Mouse (Mus musculus): ENCODE measurements around the gene Tbc1d19.

The Tbc1d19 gene

DNA sequence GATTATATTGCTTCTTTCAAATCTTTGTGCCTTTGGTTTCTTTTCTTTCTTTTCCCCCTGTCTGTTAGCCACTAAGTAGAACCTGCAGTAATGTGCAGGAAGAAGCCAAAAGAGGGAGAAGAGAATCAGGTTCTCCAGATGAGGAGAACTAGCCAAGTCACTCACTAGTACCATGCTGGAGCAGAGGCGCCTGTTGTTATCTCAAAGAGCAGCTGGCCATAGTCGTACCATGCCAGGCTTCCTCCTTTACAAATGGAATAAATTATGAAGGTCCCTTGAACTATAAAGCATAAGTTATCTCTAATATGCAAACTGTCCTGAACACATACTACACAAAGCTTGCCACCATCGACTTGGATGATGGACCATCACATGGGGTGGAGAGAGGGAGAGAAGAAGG, 99.8 kb downstream of the Tbc1d19 start:
- no peak for DNase-seq (ENCODE audit: low spot score in 2 of 2)

DNA sequence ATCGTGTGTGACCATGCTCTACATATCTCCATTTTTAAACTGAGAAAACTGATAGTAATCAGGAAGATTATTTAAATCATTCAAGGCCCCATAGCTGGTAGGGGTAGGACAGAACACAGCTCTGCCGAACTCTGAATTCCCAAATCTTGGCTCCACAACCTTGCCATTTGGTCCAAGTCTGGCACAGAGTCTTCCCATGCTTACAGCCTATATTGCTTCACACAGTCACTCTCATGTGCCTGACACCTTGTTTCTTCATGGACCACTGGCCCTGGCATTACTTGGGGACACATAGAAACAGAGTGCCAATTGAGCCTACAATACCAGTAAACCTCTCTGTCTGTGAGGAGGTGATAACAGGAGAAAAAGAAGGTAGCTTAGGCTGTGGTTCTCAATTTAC, 111.0 kb downstream of the Tbc1d19 start:
- DNase-seq (ENCODE audit: low spot score in 2 of 2): no peak

DNA sequence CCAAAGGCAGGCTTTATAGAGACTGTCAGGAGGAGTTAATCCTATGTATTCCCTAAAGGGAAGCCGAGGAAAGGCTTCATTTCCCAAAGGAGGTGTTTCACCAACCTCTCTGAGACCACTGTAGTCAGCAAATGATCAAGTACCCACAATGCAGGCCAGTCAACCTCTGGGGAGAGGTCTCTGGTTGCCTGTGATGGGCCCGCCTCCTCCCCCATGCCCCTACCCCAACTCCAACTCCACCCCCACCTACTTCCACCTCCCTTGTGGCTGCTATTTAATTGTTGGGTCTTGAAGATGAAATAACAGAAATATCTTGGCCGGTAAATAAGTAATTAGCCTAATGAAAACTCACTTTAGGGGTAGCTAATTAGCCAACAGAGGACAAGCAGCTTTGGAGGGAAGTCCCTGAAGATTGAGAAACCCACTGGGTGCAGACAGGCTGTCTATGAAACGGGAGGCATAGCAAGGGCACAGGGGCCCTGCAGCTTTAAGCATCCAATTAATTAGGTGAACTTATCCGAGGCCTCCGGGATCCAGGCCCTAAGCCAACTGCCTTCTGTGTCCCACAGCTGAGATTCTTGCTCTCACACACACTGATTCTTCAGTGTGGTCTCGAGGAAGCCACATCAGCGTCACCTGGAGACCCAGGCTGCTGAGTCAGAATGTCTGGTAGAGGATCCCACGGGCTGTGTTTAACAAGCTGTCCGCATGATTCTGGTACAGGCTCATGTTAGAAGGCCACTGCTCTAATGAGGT, 112.9 kb downstream of the Tbc1d19 start:
- DNase-seq (ENCODE audit: low spot score in 2 of 2): no peak

DNA sequence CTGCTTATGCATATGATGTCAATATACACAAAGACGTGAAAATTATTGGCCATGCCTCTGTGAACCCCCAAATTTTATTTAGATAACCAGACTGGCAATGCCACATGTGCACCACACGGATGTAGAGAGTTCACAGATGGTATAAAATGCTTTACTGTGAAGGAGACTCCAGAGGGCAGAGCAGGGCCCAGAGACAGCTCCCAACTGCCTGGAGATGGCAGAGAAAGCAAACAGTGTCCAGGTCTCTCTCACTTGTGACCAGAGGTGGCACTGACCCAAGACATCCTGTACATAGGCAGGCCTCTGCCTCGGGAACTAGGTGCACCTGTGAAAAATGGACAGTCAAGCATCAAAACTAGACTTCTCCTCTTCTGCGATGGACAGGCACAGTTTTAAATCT, 114.6 kb downstream of the Tbc1d19 start:
- DNase-seq (ENCODE audit: low spot score in 2 of 2): no peak

DNA sequence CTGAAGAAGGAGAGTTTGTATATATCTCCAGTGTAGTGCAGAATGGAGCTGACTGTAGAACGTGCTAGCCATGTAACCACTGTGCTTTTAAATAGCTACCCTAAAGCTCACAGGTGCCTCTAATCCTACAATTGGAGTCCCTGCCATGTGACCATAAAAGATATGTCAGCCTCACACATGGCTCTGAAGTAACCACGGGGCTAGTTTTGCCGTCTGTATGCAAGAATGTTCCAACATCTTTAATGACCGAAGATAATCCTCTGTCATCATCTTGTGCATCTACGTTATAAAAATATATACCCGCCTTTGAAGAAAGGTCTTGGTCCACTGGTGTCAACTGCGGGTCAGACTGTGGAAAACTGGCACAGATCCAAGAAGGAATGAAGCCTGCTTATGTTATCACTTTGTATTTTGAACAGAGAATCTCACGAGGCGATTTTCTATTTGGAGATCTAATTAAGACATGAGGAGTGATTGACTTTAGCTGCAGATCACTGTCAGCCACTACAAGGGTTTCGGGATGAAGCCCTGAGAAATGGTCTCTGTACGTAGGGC, 117.0 kb downstream of the Tbc1d19 start:
- DNase-seq (ENCODE audit: low spot score in 2 of 2): no peak

DNA sequence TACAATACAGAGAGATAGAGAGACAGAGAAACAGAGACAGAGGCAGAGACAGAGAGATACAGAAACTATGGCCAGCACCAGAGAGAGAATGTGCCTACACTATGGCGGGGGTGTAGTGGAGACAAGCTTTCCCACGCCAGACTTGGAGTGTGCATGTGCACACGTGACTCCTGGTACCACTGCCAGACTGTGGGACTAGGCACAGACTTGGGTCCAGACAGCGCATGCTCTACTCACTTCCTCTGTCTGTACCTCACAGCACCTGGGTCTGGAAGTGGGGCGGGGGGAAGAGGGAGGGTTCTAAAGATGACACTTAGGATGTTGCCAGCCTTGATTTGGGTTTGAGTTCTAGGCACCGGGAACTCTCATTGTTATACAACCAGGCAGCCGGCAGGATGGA, 118.5 kb downstream of the Tbc1d19 start:
- DNase-seq (ENCODE audit: low spot score in 2 of 2): no peak

DNA sequence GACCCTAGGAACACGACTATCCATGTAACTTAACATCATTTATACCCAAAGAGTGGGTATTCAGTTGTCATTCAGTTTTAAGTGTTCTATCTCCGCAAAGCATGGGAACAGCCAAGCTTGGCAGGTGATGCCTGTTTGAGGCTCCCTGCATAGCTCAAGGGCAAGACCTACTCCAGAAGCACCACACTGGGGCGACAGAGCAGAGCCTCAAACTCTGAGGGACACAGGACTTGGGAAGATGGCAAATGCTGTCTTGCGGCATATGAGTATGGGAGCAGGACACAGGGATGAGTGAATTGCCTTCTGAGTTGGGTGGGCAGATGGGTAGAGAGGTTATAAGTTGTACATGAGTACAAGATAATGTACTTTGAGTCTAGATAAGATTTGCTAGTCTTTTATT, 119.1 kb downstream of the Tbc1d19 start:
- DNase-seq (ENCODE audit: low spot score in 2 of 2): no peak

DNA sequence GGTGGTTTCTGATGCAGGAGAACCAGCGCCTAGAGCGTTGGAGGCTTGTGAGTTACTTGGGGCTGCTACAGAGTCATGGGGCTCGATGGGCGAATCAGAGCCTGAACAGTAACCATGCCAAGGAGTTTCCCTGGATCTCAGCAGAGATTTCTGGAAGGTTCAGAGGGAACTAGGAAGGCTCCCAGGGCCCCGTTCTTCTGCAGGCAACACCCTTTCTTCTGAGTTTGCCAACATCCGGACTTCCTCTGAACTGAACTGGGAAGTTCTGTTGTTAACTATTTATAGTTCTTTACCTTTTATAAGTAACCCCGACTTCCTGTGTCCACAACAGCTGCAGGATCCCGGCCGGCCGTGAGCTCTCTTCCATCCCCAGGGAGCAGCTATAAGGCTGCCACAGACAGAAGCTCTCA, 119.8 kb downstream of the Tbc1d19 start:
- no peak for DNase-seq (ENCODE audit: low spot score in 2 of 2)

DNA sequence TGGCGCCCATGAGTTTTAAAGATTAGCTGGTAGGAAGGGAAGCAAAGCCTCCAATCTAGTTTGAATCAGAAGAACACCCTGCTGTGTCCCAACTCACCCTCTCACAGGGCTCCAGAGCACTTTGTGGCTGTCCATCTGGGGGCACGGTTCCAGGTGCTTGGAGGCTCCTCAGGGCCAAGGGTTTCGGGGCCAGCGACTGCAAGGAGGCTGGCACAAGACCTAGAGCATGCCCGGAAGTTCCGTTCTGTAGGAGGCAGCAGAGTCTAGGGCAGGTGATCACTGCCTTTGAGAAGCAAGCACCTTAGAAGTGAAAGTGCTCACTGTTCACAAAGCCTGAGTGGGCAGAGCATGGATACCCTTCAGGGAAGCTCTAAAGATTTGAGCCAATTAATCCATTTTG, 120.4 kb downstream of the Tbc1d19 start:
- DNase-seq (ENCODE audit: low spot score in 2 of 2): no peak

DNA sequence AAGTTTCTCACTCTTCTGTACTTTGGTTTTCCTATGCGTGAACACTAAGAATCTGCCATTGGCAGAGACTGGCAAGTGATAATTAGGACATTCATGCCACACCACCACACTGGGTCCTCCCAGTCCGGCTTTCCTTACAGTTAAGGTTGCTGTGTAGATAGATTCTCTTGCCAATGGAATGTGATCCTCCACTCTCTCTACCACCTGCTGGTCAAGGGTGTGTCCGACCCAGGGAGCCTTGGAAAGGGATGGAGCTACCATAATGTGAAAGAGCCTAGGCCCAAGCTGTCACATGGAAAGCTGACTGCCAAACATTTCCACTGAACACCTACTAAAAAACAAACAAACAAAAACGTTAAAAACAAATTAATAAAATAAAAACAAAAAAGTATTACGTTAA, 121.6 kb downstream of the Tbc1d19 start:
- DNase-seq (ENCODE audit: low spot score in 2 of 2): no peak

DNA sequence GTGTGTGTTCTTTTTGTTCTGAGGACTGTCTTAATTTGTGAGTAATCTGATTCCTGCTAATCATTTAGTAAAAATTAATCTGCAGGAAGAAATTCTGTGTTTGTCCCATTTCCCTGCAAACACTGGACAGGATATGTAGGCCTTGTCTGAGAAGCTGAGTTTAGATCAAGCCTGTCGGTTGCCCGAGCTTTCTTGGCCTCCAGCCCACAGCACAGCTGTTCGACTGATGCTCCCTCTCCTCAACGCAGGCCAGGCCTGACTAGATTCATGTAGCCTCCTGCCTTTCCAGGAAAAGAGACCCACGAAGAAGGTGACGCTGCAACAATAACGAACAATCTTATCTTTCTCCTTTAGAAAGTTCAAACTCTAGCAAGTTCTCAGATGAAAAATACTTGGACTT, 124.2 kb downstream of the Tbc1d19 start:
- DNase-seq (ENCODE audit: low spot score in 2 of 2): peak in 1 of 2 experiments; percentile 52

DNA sequence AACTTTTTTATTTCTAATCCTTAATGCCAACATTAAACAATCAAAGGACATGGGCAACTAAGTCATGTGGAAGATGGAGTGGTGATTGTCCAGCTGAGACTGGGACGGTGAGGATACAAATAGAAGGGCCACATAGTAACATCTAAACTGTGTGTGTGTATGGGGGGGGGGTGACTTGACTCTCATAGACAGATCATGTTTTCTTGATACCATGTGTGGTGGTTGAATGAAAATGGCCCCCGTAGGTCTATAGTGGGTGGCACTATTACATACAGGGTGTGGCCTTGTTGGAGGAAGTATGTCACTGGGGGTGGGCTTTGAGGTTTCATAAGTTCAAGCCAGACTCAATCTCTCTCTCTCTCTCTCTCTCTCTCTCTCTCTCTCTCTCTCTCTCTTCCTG, 124.6 kb downstream of the Tbc1d19 start:
- no peak for DNase-seq (ENCODE audit: low spot score in 2 of 2)

DNA sequence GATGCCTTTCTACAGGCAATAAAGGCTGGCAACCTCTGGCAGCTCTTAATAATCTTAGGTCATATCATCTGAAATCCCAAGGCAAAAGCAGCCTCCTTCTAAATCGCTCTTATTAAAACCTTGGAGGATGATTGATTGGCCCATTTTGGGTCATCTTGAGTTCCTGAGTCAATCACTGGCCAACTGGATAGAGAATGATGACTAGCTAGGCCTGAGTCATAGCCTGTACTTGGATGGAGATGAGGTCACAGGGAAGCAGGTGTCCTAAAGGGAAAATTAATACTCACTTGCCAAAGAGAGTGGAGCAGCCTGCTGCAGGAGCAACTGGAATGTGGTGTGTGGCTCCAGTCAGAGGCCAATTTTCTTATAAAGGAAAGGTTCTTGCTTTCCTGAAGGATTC, 125.4 kb downstream of the Tbc1d19 start:
- DNase-seq (ENCODE audit: low spot score in 2 of 2): no peak

DNA sequence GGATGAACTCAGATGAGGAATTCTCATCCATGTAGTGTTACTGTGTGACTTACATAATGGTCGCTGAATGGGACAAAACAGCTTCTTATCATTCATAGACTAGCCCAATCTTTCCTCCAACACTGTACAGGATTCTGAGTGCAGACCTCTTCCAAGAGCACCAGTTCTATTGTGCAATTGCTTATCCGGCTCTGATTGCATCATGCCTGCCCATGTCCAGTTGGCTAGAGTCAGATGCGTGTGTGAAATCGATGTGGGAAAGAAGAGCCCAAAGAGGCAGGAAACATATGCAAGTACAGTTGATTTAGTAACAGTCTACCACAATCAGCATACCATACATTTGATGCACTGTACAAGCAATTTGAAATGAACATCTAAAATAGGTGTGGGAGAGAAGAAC, 127.8 kb downstream of the Tbc1d19 start:
- DNase-seq (ENCODE audit: low spot score in 2 of 2): peak in 1 of 2 experiments; percentile 18

DNA sequence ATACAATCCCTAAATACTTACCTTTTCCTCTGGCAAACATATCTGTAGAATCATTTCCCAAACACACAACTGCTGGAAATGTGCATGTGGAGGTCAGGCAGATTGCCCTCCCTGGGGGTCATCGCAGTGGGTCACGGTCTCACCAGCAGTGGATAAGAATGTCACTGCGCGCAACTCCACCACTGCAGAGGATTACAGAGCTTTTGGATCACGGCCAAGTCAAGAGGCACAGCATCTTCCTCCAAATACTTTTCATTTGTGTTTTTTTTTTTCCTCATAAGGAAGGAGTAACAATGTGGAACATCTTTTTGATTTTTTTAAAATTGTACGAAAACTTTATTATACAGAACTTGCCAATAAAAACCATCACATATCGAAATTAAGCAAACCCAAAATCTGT, 129.6 kb downstream of the Tbc1d19 start:
- DNase-seq (ENCODE audit: low spot score in 2 of 2): no peak

DNA sequence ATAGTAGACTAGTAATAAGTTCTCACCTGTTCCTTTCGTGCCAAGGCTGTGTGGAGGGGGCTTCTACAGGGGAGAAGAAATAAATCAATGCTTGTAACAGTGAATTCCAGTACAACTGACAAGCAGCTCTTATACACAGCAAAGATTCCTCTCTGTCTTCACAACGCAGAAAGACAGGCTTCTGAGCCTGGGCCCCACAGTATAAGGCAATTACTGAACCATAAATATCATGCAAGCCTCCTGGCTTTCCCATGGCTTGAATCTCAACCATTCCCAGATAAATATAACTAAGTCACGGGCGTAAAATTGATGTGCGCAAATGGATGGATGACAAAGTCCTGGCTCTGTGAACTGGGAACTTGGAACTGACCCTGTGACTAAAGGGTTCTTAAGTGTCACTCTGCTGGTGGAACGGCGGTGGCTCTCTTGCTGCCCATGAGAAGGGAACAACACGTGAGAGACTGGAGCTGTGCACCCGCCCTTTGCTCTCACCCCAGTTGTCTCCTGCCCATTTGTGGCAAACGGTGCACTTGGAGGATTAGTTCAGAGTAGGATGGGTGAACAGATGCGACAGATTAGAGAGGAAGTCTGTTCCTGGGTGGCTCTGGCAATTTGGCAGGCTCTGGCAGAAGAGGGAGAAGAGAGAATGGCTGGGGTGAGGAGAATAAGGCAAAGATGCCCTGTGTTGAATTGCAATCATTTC, 132.1 kb downstream of the Tbc1d19 start:
- DNase-seq (ENCODE audit: low spot score in 2 of 2): no peak

DNA sequence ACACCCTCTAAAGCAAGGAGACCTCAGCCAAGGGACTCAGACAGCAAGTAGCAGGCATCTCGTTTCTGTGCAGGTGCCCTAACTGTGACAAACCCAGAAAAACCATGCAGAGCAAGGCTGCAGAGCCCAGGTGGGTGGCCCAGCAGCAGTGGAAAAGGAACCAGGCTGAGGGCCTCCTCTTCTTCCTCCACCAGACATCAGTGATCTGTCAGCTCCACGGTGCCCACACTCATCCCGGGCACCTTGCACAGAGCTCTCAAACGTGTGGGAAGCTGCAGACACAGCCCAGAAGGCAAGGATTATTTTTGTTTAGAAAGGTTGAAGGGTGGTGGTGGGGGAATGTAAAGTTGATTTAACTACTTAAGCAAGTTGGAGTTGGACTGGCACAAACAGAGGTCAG, 132.9 kb downstream of the Tbc1d19 start:
- DNase-seq (ENCODE audit: low spot score in 2 of 2): no peak

DNA sequence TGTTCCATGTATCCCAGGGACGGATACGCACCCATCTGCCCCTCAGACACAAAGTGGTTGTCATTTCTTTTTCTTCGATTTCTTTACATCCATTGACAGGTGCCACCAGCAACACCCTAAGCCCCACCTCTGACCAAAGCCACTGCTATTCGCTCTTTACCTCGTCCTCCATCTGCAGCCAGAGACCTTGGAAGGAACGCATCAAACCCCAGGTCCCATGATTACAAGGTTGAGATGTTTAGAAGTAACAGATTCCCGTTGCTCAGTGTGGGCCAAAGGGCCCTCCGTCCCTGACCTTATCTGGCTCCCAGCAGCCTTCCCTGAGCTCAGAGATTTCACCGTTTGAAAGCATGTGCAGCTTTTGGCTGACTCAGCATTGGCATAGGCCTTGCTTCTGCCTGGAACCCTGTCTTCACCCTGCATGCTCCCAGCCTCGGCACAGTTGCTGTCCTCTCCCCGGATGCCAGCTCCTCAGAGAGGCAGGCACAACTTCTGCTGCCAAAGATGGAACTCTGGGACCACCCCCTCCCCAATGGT, 134.0 kb downstream of the Tbc1d19 start:
- DNase-seq (ENCODE audit: low spot score in 2 of 2): no peak

DNA sequence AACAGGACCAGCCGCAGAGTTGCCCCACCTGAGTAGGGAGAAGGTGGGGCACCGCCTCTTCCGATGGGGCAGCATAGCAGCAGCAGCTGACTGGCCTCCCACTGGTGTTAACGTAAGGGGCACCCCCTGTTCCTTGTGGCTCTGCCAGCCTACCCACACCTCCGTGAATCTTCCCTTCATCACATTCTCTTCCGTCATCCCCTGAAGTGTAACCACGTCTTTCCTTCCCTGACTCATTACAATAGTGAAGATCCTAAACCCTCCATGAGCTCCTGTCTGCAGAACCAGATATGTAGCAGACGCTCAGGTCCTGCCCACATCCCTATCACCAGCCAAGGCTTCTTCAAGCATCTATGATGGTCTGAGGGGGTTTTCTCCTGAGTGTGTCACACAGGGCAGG, 137.3 kb downstream of the Tbc1d19 start:
- no peak for DNase-seq (ENCODE audit: low spot score in 2 of 2)

DNA sequence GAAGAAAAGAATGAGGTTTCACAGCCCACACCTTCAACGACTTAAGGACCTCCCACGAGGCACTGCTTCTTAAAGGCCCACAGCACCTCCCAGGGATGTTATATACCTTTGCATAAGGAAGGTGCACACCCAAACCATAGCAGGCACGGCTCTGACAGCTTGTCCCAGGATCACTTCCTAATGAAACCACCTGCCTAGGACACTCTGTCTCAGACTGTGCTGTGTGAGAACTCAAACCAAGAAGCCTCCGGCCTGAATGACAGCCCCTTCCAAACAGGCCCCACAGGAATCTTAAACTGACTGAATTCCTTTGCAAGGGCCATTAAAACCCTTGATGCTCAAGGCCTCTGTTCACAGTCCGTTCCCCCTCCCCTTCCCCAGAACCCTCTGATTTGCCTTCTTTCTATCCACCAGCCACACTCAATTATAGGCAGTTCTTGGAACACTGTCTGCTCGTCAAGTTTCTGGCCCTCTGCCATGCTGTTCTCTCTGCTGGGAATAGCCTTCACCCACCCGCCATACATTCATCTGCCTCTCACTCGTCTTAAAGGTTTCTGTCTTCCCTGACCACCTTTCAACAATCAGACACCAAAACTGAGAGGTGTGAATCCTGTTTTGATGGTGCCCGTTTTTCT, 138.3 kb downstream of the Tbc1d19 start:
- no peak for DNase-seq (ENCODE audit: low spot score in 2 of 2)

DNA sequence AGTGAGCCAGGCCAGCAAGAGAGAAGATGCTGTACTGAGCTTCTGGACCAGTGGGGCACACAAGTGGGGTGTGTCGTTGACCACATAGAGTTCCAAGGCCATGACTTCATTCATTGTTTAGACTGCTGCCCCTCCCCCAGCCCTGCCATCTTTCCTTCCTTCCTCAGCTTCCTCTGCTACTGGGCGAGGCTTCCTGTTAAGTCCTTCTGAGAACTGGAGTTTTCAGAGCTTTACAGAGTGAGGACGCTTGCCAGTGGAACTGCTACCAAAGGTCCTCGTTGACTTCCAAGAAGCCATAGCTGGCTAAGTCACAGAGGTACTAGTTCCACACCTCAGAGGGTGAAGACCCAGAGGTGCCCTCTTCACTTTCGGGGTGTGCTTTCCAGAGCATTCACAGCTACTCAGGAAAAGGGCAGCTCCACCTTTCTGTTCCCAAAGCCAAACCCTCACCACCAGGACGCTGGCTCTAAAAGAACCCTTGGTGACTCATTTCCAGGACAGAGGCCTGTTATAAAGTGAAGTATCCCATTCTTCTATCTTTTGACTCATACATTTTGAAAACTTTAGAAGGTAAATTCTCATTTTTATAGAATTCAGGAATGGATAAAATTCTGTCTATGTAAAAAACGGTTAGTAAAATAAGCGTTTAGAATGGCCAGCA, 139.3 kb downstream of the Tbc1d19 start:
- no peak for DNase-seq (ENCODE audit: low spot score in 2 of 2)

DNA sequence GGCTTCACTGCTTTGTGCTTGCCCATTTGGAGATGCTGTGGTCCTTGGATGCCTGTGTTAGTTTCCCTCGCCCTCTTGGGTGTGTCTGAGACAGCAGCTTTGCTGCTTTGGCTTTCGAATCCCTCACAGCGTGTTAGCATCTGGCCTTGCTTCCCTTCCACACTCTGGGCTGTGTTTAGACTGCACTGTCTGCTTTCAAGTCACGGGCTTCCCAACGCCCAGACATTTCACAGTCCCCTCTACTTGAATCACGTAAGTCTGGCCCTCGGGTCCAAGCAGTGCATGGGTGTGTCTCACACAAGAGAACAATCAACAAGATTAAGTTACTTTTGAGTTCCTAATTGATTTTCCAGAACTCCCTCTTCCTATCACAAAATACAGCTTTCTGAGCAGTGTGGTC, 140.8 kb downstream of the Tbc1d19 start:
- peak in 1 of 2 experiments; percentile 11 for DNase-seq (ENCODE audit: low spot score in 2 of 2)
